Mouse (Mus musculus) heart, embryonic 13.5 days (tissue): Measurements from ENCODE around the gene Sarnp. TPM values are rescaled to one million over a fixed set of nuclear protein-coding genes. Genes with fewer than 3 reads are reported as not detected.

Source experiments
- ATAC-seq: fragments of 200-750 bp; cut with Nextera tagmentation; 2 replicates; pipeline ENCODE4 v1.8.0; 2017; ENCODE audit warnings: moderate TSS enrichment; ENCODE audit not compliant: insufficient number of reproducible peaks, low FRiP score, low TSS enrichment; ENCODE audit errors: extremely low read depth
- H3K27ac ChIP-seq: fragments of 300-500 bp; sonication (generic); replicated peaks from 2 replicates; pipeline ENCODE4 v1.5.1; 2015; ENCODE audit warnings: moderate library complexity, mild to moderate bottlenecking, inconsistent platforms
- H3K27me3 ChIP-seq: fragments of 300-500 bp; sonication (generic); replicated peaks from 2 replicates; pipeline ENCODE4 v1.6.1; 2015; ENCODE audit warnings: mild to moderate bottlenecking, inconsistent platforms
- H3K36me3 ChIP-seq: fragments of 300-500 bp; sonication (generic); 2 replicates; pipeline ENCODE4 v1.6.1; 2015; ENCODE audit warnings: mild to moderate bottlenecking, inconsistent platforms
- H3K4me1 ChIP-seq: fragments of 300-500 bp; sonication (generic); 2 replicates; pipeline ENCODE4 v1.6.1; 2015; ENCODE audit warnings: inconsistent platforms
- H3K4me2 ChIP-seq: fragments of 300-500 bp; sonication (generic); 2 replicates; pipeline ENCODE4 v1.6.1; 2015; ENCODE audit warnings: inconsistent platforms, mild to moderate bottlenecking, moderate library complexity
- H3K4me3 ChIP-seq: fragments of 300-500 bp; sonication (generic); 2 replicates; pipeline ENCODE4 v1.5.1; 2015; ENCODE audit warnings: moderate library complexity, mild to moderate bottlenecking, inconsistent platforms
- H3K9ac ChIP-seq: fragments of 300-500 bp; sonication (generic); 2 replicates; pipeline ENCODE4 v1.6.1; 2015; ENCODE audit warnings: inconsistent platforms, mild to moderate bottlenecking, moderate library complexity
- H3K9me3 ChIP-seq: fragments of 300-500 bp; sonication (generic); 2 replicates; pipeline ENCODE4 v1.6.1; 2016; ENCODE audit warnings: inconsistent platforms
- WGBS: fragments of 180-500 bp; shearing (Covaris S2); methylation state at CpG from one replicate; pipeline ENCODE4 v1.1.7; 2015; ENCODE audit warnings: mixed read lengths; 5-methylcytosine and 5-hydroxymethylcytosine counted together
- polyA plus RNA-seq: library from polyadenylated mRNA; unstranded; fragments of >200 nt; fragmentation: Nextera tagmentation; extraction: Ambion mirVana; gene quantifications from 2 replicates; pipeline ENCODE4 v1.2.1, GENCODE M21; 2015

Gene Sarnp
- polyA plus RNA-seq, 1 experiment from 2014 or later: 164 TPM

DNA sequence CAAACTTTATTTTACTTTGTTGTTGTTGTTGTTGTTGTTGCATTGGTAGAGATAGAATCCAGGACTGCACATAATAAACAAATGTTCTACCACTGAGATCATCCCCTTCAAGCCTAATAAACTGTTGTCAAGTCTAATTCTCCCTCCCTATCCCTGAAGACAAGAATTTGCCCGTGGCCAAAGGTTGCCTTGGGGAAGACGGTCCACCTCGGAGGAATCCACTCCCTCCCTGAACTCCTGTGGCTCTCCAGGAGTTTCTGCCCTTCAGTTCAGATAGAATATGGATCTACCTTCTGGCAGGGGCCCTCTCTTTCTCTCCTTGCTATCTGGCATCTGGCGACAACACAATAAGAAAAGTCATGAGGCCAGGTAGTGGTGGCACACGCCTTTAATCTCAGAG lies 87.7 kb downstream of the Sarnp start:
- no peak overlapping the region for H3K9ac ChIP-seq
- no peaks in the 10 kb centered on the region for H3K36me3 ChIP-seq
- H3K4me1 ChIP-seq: peaks cover 8% of the 10 kb centered on the region
- no peak overlapping the region for H3K4me2 ChIP-seq
- no peak overlapping the region for H3K4me3 ChIP-seq
- no peaks in the 10 kb centered on the region for H3K27me3 ChIP-seq
- H3K27ac ChIP-seq: no peak overlapping the region
- 69% methylated on average over 5 of the region's 5 CpGs for WGBS
- H3K9me3 ChIP-seq: no peaks in the 10 kb centered on the region
- ATAC-seq: no peak

DNA sequence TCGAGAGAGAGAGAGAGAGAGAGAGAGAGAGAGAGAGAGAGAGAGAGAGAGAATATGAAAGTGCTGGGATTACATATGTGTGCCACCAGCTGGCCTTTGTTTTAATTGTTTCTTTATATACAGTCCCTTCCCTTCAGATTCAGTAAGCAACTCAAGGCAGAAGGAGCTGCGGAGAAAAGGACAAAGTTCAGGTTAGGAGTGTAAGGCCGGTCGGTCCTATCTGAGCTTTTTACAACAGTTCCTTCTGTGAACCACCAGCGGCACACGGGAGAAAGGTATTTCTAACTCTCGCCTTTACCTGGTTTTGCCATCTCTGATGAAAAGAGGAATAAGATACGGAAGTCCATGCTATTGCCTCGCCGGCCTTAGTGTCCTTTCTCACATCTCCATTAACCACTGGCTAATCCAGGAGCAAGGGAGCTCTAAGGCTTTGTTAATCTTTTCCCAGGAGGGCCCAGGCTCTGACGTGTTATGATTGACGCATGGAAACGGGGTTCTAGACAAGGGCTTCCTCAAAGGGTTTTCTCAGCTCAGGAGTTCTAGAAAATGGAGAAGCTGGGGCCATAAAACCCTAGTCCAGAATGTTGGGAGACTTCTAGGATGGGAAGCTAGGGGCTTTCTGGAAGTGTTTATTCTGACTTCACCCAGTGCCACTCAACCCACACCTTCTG lies 91.8 kb downstream of the Sarnp start:
- H3K27me3 ChIP-seq: no peaks in the 10 kb centered on the region
- ATAC-seq: no peak
- H3K4me2 ChIP-seq: peak overlapping the region; percentile 79
- peak overlapping the region; percentile 99 for H3K9ac ChIP-seq
- peaks cover 38% of the 10 kb centered on the region for H3K4me1 ChIP-seq
- WGBS: 61% methylated on average over 13 of the region's 13 CpGs
- no peaks in the 10 kb centered on the region for H3K9me3 ChIP-seq
- peaks cover 27% of the 10 kb centered on the region for H3K36me3 ChIP-seq
- peak overlapping the region; percentile 94 for H3K27ac ChIP-seq
- H3K4me3 ChIP-seq: peak overlapping the region; percentile 95

DNA sequence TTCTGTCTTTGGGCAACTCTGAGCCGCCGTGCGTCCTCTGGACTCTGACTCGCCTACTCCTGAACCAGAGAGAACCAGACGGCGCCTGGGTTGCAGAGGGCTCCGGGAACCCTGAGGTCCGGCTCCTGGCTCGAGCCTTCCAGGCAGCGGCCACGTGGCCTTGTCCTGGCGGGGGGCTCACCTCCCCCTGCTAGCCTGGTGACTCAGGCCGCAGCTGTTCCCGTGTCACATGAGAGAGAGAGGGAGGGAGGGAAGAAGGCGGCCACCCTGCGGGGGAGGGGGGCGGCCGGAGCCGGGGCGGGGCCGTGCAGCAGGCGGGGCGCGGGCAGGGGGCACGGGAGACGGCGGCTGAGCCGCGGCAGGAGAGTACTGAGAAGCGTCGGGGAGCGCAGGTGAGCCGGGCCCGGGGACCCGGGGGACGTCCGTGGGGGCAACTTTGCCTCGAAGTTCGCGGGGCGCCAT lies 92.5 kb downstream of the Sarnp start:
- Histone ChIP-seq H3K27ac (peak overlapping the region; percentile 94), H3K27me3 (no peaks in the 10 kb centered on the region), H3K4me2 (peak overlapping the region; percentile 79), H3K36me3 (peaks cover 34% of the 10 kb centered on the region), H3K9ac (peak overlapping the region; percentile 99), H3K9me3 (no peaks in the 10 kb centered on the region), H3K4me1 (peaks cover 38% of the 10 kb centered on the region), H3K4me3 (peak overlapping the region; percentile 95)
- 1% methylated on average over 39 of the region's 41 CpGs for WGBS
- ATAC-seq: peak; percentile 73

DNA sequence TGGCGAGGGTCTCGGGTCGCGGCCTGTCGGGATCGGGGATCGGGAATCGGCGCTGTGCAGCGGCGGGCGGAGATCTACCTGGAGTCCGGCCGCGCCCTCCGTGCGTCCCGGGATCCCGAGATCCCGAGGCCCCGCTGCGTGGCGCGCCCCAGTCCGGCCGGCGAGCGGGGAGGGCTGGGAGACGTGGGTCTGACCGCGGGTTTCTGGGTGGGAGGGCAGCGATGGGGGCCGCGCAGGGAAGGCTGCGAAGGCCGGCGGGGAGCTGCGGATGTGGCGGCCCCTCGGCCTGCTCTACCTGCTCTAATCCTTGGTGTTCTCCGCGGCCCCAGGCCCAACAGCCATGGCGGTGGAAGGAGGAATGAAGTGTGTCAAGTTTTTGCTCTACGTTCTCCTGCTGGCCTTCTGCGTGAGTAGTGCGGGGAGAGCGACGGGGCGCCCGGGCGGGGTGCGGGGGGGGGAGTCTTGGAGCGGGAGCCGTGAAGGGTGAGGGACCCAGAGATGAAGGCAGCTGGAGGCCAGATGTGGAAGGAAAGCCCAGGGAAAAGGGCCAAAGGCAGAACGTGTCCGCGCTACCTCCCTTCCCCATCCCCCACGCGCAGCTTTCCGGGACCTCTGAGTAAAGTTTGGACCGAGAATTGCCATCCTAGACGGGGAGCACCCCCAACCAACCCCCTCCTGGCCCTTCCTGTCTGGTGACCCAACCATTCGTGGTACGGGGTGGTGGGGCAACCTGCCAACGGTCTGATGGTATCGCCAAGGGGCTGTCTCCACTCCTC lies 93.1 kb downstream of the Sarnp start:
- Histone ChIP-seq H3K9ac (peak overlapping the region; percentile 99), H3K4me3 (peak overlapping the region; percentile 95), H3K27me3 (no peaks in the 10 kb centered on the region), H3K4me2 (peak overlapping the region; percentile 79), H3K9me3 (no peaks in the 10 kb centered on the region), H3K4me1 (peaks cover 38% of the 10 kb centered on the region), H3K27ac (peak overlapping the region; percentile 94), H3K36me3 (peaks cover 40% of the 10 kb centered on the region)
- under 1% methylated on average over 64 of the region's 66 CpGs for WGBS
- ATAC-seq: peak; percentile 4; the same call in 1 of the 2 replicates

DNA sequence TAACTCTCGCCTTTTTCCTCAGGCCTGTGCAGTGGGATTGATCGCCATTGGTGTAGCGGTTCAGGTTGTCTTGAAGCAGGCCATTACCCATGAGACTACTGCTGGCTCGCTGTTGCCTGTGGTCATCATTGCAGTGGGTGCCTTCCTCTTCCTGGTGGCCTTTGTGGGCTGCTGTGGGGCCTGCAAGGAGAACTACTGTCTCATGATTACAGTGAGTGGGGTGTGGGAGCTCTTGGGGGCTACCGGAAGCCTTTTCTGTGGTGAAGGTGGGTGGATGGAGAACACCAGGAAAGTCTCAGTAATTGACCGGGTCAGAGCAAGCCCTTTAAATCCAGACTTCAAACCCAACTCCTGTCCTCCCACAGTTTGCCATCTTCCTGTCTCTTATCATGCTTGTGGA lies 94.3 kb downstream of the Sarnp start:
- H3K36me3 ChIP-seq: peaks cover 49% of the 10 kb centered on the region
- H3K27me3 ChIP-seq: no peaks in the 10 kb centered on the region
- peak overlapping the region; percentile 99 for H3K9ac ChIP-seq
- ATAC-seq: no peak
- peak overlapping the region; percentile 95 for H3K4me3 ChIP-seq
- no peaks in the 10 kb centered on the region for H3K9me3 ChIP-seq
- 86% methylated on average over 6 of the region's 6 CpGs for WGBS
- H3K4me1 ChIP-seq: peaks cover 38% of the 10 kb centered on the region
- H3K4me2 ChIP-seq: peak overlapping the region; percentile 79
- peak overlapping the region; percentile 39; the same call in 1 of the 2 replicates for H3K27ac ChIP-seq

DNA sequence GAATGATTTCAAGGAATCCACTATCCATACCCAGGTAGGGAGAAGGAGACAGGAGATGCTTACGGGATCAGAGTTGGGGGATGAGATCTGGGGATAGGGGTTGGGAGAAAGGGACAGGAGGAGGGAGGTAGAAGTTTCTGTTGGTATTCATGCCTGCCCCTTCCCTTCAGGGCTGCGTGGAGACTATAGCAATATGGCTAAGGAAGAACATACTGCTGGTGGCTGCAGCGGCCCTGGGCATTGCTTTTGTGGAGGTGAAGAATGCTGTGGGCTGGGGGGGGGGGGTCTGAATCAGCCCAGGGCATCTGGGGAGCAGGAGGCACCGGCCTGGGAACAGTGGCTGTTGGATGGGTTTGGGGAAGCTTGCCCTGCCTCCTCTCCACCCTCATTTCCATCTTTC lies 95.1 kb downstream of the Sarnp start:
- Histone ChIP-seq H3K4me2 (no peak overlapping the region), H3K27me3 (no peaks in the 10 kb centered on the region), H3K4me1 (peaks cover 38% of the 10 kb centered on the region), H3K9me3 (no peaks in the 10 kb centered on the region), H3K36me3 (peaks cover 58% of the 10 kb centered on the region), H3K27ac (no peak overlapping the region), H3K4me3 (no peak overlapping the region), H3K9ac (peak overlapping the region; percentile 1)
- ATAC-seq: no peak
- 80% methylated on average over 4 of the region's 4 CpGs for WGBS

DNA sequence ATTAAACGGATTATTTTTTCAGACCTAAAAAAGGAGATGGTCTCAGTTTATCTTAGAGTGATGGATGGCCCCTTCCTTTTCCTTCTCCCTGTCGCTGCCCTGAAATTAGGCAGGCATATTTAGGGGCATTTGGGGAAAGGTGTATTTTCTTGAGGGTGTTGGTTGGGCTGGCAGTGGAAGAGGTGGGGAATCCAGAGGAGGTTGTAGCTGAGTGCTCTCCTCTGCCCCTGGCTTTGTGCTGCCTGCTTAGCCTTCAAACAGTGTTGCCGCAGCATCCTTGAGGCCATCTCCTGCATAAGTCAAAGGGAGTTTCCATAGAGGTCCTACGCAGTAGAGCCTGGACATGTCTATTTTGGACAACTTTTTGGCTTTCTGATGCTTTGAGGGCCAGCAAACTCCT lies 95.7 kb downstream of the Sarnp start:
- ATAC-seq: no peak
- peak overlapping the region; percentile 41; the same call in 1 of the 2 replicates for H3K27ac ChIP-seq
- peaks cover 63% of the 10 kb centered on the region for H3K36me3 ChIP-seq
- H3K27me3 ChIP-seq: no peaks in the 10 kb centered on the region
- H3K4me1 ChIP-seq: peaks cover 38% of the 10 kb centered on the region
- H3K9me3 ChIP-seq: no peaks in the 10 kb centered on the region
- no peak overlapping the region for H3K4me3 ChIP-seq
- 65% methylated on average over 4 of the region's 4 CpGs for WGBS
- H3K9ac ChIP-seq: no peak overlapping the region
- no peak overlapping the region for H3K4me2 ChIP-seq

DNA sequence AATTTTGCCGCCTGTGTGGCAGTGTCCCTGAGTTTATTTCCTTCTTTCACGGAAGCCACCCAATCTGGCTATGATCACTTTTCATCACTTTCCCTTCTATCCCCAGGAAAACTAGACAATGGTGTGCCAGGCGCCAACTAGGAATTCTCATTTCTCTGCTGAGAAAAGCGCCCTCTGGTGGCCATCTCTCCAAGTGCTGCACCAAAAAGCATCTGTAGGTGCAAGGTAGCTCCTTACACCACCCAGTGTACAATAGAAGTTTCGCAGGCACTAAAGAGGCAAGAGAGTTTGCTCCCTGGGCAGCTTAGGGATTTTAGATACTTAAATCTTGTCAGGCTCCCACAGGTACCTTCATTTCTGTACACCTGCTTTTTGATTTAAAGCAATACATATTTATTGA lies 96.1 kb downstream of the Sarnp start:
- Histone ChIP-seq H3K27me3 (no peaks in the 10 kb centered on the region), H3K9ac (no peak overlapping the region), H3K4me3 (no peak overlapping the region), H3K4me1 (peaks cover 38% of the 10 kb centered on the region), H3K36me3 (peaks cover 67% of the 10 kb centered on the region), H3K9me3 (no peaks in the 10 kb centered on the region), H3K4me2 (no peak overlapping the region), H3K27ac (peak overlapping the region; percentile 41; the same call in 1 of the 2 replicates)
- WGBS: 11% methylated on average over 5 of the region's 5 CpGs
- ATAC-seq: no peak

DNA sequence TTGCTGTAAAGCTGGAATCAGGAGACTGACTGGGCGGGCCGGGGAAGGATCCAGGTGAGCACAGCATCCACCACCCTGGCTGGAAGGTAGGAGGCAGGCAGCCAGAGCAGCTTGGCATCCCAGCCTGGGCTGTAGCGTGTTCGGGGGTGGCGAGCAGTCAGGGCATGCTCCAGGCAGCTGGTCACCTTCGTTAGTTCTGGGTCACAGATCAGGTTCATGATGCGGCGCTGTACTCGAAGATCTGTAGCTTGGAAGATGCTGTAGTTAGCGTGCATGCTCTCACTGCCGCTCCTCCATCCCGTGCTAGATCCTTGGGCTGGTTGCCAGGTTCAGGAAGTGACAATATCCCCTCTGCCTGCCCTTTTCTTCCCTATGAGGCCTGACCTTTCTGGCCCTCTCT lies 96.6 kb downstream of the Sarnp start:
- H3K9ac ChIP-seq: peak overlapping the region; percentile 28; the same call in 1 of the 2 replicates
- H3K36me3 ChIP-seq: peaks cover 70% of the 10 kb centered on the region
- H3K27me3 ChIP-seq: no peaks in the 10 kb centered on the region
- no peaks in the 10 kb centered on the region for H3K9me3 ChIP-seq
- no peak overlapping the region for H3K4me3 ChIP-seq
- H3K27ac ChIP-seq: no peak overlapping the region
- peaks cover 41% of the 10 kb centered on the region for H3K4me1 ChIP-seq
- ATAC-seq: no peak
- 84% methylated on average over 12 of the region's 12 CpGs for WGBS
- no peak overlapping the region for H3K4me2 ChIP-seq

DNA sequence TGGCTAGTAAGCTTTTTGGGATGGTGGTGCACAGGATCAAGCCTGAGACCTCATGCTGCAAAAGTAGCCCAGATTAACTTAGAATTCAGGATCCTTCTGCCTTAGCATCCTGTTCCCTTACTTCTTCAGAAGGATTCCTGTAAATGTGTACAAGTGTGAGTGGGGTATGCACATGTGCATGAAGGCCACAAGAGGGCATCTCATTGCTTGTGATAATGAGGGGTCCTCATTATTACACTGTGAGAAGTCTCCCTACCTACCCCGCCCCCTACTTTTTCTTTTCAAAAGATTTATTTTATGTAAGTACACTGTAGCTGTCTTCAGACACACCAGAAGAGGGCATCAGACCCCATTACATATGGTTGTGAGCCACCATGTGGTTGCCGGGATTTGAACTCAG lies 98.4 kb downstream of the Sarnp start:
- H3K4me3 ChIP-seq: no peak overlapping the region
- no peak for ATAC-seq
- no peak overlapping the region for H3K4me2 ChIP-seq
- H3K9ac ChIP-seq: no peak overlapping the region
- WGBS: 73% methylated on average over 2 of the region's 2 CpGs
- H3K36me3 ChIP-seq: peaks cover 78% of the 10 kb centered on the region
- H3K4me1 ChIP-seq: peaks cover 47% of the 10 kb centered on the region
- no peak overlapping the region for H3K27ac ChIP-seq
- no peaks in the 10 kb centered on the region for H3K9me3 ChIP-seq
- no peaks in the 10 kb centered on the region for H3K27me3 ChIP-seq

DNA sequence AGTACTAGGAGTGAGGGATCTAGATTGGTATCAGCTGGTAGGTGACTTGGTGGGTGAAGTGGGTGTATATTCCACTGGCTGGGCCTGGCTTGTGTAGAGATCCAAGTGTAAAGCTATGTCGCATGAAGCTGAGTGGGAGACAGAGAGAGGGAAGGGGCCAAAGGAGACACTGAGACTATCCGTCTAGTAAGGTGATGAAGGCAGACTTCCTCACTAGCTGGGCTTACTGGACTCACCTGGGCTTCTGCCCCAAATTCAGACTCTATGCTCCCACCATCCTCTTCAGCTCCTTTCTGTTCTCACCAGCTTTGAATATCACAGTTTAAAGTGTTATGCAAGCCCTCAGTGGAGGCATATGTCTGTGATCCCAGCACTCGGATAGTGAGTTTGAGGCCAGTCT lies 99.5 kb downstream of the Sarnp start:
- peaks cover 47% of the 10 kb centered on the region for H3K4me1 ChIP-seq
- H3K27me3 ChIP-seq: no peaks in the 10 kb centered on the region
- H3K9ac ChIP-seq: no peak overlapping the region
- no peak for ATAC-seq
- H3K4me3 ChIP-seq: no peak overlapping the region
- peaks cover 71% of the 10 kb centered on the region for H3K36me3 ChIP-seq
- H3K4me2 ChIP-seq: no peak overlapping the region
- H3K9me3 ChIP-seq: no peaks in the 10 kb centered on the region
- no peak overlapping the region for H3K27ac ChIP-seq
- 75% methylated on average over 3 of the region's 3 CpGs for WGBS
